Mouse (Mus musculus) testis, adult 2 months (tissue): ENCODE measurements around the gene Mettl21a. TPM values are rescaled to one million over a fixed set of nuclear protein-coding genes. Genes with fewer than 3 reads are reported as not detected.

Experiments used
- H3K27ac ChIP-seq: fragments of 200-500 bp; 2 replicates; pipeline ENCODE4 v1.5.1; 2012; ENCODE audit warnings: low read depth, low read length; ENCODE audit not compliant: control insufficient read depth, insufficient read depth
- H3K27me3 ChIP-seq: fragments of 200-500 bp; 2 replicates; pipeline ENCODE4 v1.6.1; 2012; ENCODE audit warnings: mild to moderate bottlenecking, low read length, moderate library complexity; ENCODE audit not compliant: control insufficient read depth, insufficient read depth
- H3K36me3 ChIP-seq: fragments of 200-500 bp; 2 replicates; pipeline ENCODE4 v1.6.1; 2012; ENCODE audit warnings: mild to moderate bottlenecking, low read length; ENCODE audit not compliant: control insufficient read depth, insufficient read depth
- H3K4me1 ChIP-seq: fragments of 200-500 bp; 2 replicates; pipeline ENCODE4 v1.6.1; 2012; ENCODE audit warnings: low read length; ENCODE audit not compliant: control insufficient read depth, insufficient read depth
- H3K4me3 ChIP-seq: fragments of 200-500 bp; 2 replicates; pipeline ENCODE4 v1.5.1; 2012; ENCODE audit warnings: low read depth, mild to moderate bottlenecking, low read length, moderate library complexity, mixed read lengths; ENCODE audit not compliant: control insufficient read depth
- CTCF ChIP-seq: fragments of 200-500 bp; IDR thresholded peaks from 2 replicates; pipeline ENCODE4 v1.5.1; 2012; ENCODE audit warnings: low read depth, mild to moderate bottlenecking, inconsistent platforms, low read length, moderate library complexity; ENCODE audit not compliant: control insufficient read depth, insufficient read depth, insufficient replicate concordance
- POLR2A ChIP-seq: fragments of 200-500 bp; IDR thresholded peaks from 2 replicates; pipeline ENCODE4 v1.6.1; 2012; ENCODE audit warnings: low read depth, mild to moderate bottlenecking, inconsistent platforms, low read length, moderate library complexity; ENCODE audit not compliant: control insufficient read depth
- polyA plus RNA-seq: library from polyadenylated mRNA; depleted of rRNA; stranded (reverse); fragments of >200 nt; gene quantifications from 2 replicates; pipeline ENCODE4 v1.2.3, GENCODE M21; 2012

Mettl21a gene
- polyA plus RNA-seq, 1 experiment = 3.1 TPM

- no peak for TF ChIP-seq POLR2A
- Histone ChIP-seq H3K27me3 (no peaks in the 10 kb centered on the region), H3K4me1 (no peaks in the 10 kb centered on the region; the same call in 1 of the 2 replicates), H3K4me3 (no peak overlapping the region), H3K36me3 (no peaks in the 10 kb centered on the region), H3K27ac (no peak overlapping the region)
These were observed 24.0 kb upstream of the Mettl21a start for GRCm38 (mm10) chr1:64641069-64641468.

DNA sequence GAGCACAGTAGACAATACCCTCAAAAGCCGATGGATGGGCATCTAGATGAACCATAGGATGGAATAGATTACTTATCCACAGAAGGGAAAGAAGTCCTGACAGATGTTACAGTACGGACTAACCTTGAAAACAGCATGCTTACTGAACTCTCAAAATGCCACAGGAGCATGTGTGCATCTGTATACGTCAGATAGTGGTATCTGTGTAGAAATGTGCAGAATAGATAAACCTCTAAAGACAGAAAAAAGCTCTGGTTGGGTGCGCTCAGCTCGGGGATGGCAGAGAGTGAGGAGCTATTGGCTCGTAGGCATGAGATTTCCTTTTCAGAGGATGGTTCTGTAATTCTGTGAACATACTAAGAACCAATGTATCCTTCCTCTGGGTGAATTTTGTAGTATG lies 22.2 kb upstream of the Mettl21a start:
- Histone ChIP-seq H3K27ac (no peak overlapping the region), H3K27me3 (no peaks in the 10 kb centered on the region), H3K4me1 (no peaks in the 10 kb centered on the region; the same call in 1 of the 2 replicates), H3K4me3 (no peak overlapping the region), H3K36me3 (no peaks in the 10 kb centered on the region)
- TF ChIP-seq POLR2A (no peak), CTCF (no peak)

DNA sequence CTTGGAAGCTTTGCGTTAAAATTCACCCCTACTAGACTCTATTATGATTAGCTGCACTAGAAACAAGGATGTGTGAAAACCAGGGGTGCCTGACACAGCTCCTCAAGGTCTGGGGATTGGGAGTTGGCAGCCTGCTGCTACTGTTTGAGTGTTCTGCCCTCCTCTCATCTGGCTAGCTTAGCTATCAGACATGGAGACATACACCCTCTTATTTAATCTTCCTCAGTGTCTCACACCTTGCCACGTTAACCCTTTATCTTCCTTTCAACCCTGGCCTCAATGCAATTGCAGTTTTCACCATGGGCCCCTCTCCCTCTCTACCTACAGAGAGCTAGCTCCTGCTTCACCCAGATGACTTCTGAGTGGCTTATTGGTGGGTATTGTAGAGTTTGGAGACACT lies 18.6 kb upstream of the Mettl21a start:
- H3K27me3 ChIP-seq = no peaks in the 10 kb centered on the region
- no peak overlapping the region for H3K4me3 ChIP-seq
- no peaks in the 10 kb centered on the region for H3K36me3 ChIP-seq
- TF ChIP-seq POLR2A (no peak), CTCF (no peak)
- H3K27ac ChIP-seq = no peak overlapping the region
- no peaks in the 10 kb centered on the region for H3K4me1 ChIP-seq

GRCm38 (mm10) chr1:64633237-64633636 lies 16.2 kb upstream of the Mettl21a start:
- Histone ChIP-seq H3K4me3 (no peak overlapping the region), H3K36me3 (no peaks in the 10 kb centered on the region), H3K27ac (no peak overlapping the region), H3K27me3 (no peaks in the 10 kb centered on the region), H3K4me1 (no peaks in the 10 kb centered on the region)
- TF ChIP-seq CTCF = no peak

GRCm38 (mm10) chr1:64631526-64631925 lies 14.5 kb upstream of the Mettl21a start:
- Histone ChIP-seq H3K4me1 (no peaks in the 10 kb centered on the region), H3K4me3 (no peak overlapping the region), H3K36me3 (no peaks in the 10 kb centered on the region), H3K27ac (no peak overlapping the region), H3K27me3 (no peaks in the 10 kb centered on the region)
- TF ChIP-seq POLR2A (no peak), CTCF (no peak)

- Histone ChIP-seq H3K4me1 (no peaks in the 10 kb centered on the region), H3K4me3 (no peak overlapping the region), H3K27me3 (no peaks in the 10 kb centered on the region), H3K36me3 (no peaks in the 10 kb centered on the region), H3K27ac (no peak overlapping the region)
- no peak for TF ChIP-seq POLR2A
These were observed 8.2 kb upstream of the Mettl21a start for GRCm38 (mm10) chr1:64625214-64625613.

- H3K27ac ChIP-seq = no peak overlapping the region
- H3K27me3 ChIP-seq = no peaks in the 10 kb centered on the region
- no peak for TF ChIP-seq CTCF
- no peak for TF ChIP-seq POLR2A
- H3K4me1 ChIP-seq = no peaks in the 10 kb centered on the region
- H3K36me3 ChIP-seq = no peaks in the 10 kb centered on the region
- no peak overlapping the region for H3K4me3 ChIP-seq
These were observed 6.8 kb upstream of the Mettl21a start for GRCm38 (mm10) chr1:64623558-64624435.

GRCm38 (mm10) chr1:64621116-64621515 lies 4.1 kb upstream of the Mettl21a start:
- Histone ChIP-seq H3K4me3 (no peak overlapping the region), H3K36me3 (no peaks in the 10 kb centered on the region), H3K27me3 (no peaks in the 10 kb centered on the region), H3K27ac (no peak overlapping the region), H3K4me1 (peaks cover 4% of the 10 kb centered on the region; the same call in 1 of the 2 replicates)
- TF ChIP-seq CTCF (no peak), POLR2A (no peak)
